Mouse (Mus musculus) limb, embryonic 11.5 days (tissue): Measurements from ENCODE around the gene Actl11. TPM values are rescaled to one million over a fixed set of nuclear protein-coding genes. Genes with fewer than 3 reads are reported as not detected.

Source experiments
- ATAC-seq: fragments of 200-750 bp; cut with Nextera tagmentation; 2 replicates; pipeline ENCODE4 v1.8.0; 2017; ENCODE audit warnings: low read depth; ENCODE audit not compliant: insufficient number of reproducible peaks, low FRiP score, low TSS enrichment
- DNase-seq: peaks from one replicate; pipeline ENCODE4 v3.0.0-alpha.2; 2015; ENCODE audit warnings: low spot score
- H3K27ac ChIP-seq: fragments of 300-500 bp; sonication (generic); replicated peaks from 2 replicates; pipeline ENCODE4 v1.5.1; 2014; ENCODE audit warnings: low read depth, mild to moderate bottlenecking, low read length
- H3K27me3 ChIP-seq: fragments of 300-500 bp; sonication (generic); 2 replicates; pipeline ENCODE4 v1.6.1; 2014; ENCODE audit warnings: mild to moderate bottlenecking, low read length, mixed read lengths; ENCODE audit not compliant: control insufficient read depth, insufficient read depth
- H3K36me3 ChIP-seq: fragments of 300-500 bp; sonication (generic); 2 replicates; pipeline ENCODE4 v1.6.1; 2014; ENCODE audit warnings: mild to moderate bottlenecking, low read length, moderate library complexity, mixed read lengths; ENCODE audit not compliant: control insufficient read depth, insufficient read depth
- H3K4me1 ChIP-seq: fragments of 300-500 bp; sonication (generic); 2 replicates; pipeline ENCODE4 v1.6.1; 2014; ENCODE audit warnings: low read length, mixed read lengths; ENCODE audit not compliant: control insufficient read depth, insufficient read depth
- H3K4me2 ChIP-seq: fragments of 300-500 bp; sonication (generic); 2 replicates; pipeline ENCODE4 v1.6.1; 2014; ENCODE audit warnings: low read depth, mild to moderate bottlenecking, moderate library complexity; ENCODE audit not compliant: severe bottlenecking
- H3K4me3 ChIP-seq: fragments of 300-500 bp; sonication (generic); 2 replicates; pipeline ENCODE4 v1.5.1; 2014; ENCODE audit warnings: low read depth, low read length
- H3K9ac ChIP-seq: fragments of 300-500 bp; sonication (generic); 2 replicates; pipeline ENCODE4 v1.6.1; 2014; ENCODE audit warnings: mild to moderate bottlenecking, low read length
- H3K9me3 ChIP-seq: fragments of 300-500 bp; sonication (generic); 2 replicates; pipeline ENCODE4 v1.6.1; 2016; ENCODE audit warnings: low read length; ENCODE audit not compliant: control insufficient read depth
- WGBS: fragments of 180-500 bp; shearing (Covaris S2); extraction: QIAGEN DNeasy Blood & Tissue Kit; methylation state at CpG from one replicate; pipeline ENCODE4 v1.1.7; 2014; 5-methylcytosine and 5-hydroxymethylcytosine counted together
- polyA plus RNA-seq: library from polyadenylated mRNA; unstranded; fragments of >200 nt; fragmentation: Nextera tagmentation; extraction: Ambion mirVana; gene quantifications from 2 replicates; pipeline ENCODE4 v1.2.1, GENCODE M21; 2014

Gene Actl11
- not detected in 2 replicates for polyA plus RNA-seq

- no peak for DNase-seq
Observed at GRCm38 (mm10) chr9:107928169-107928568, at the start of gene Actl11. TSS of gene Actl11 (plus strand) at chr9:107928469.

GRCm38 (mm10) chr9:107880411-107880810 is 47.9 kb upstream of the Actl11 start:
- ATAC-seq (no peak), DNase-seq (no peak)
- Histone ChIP-seq H3K9me3 (no peaks in the 10 kb centered on the region), H3K9ac (no peak overlapping the region), H3K4me1 (no peaks in the 10 kb centered on the region), H3K36me3 (no peaks in the 10 kb centered on the region), H3K27me3 (no peaks in the 10 kb centered on the region), H3K27ac (no peak overlapping the region), H3K4me2 (no peak overlapping the region), H3K4me3 (no peak overlapping the region)
- 79% methylated on average over 4 of the region's 4 CpGs for WGBS

More at GRCm38 (mm10) chr9:107928169-107928568, at the start of gene Actl11:
- Histone ChIP-seq H3K9ac (no peak within 1 kb of the TSS), H3K9me3 (no peaks in the 10 kb centered on the region), H3K27ac (no peak within 1 kb of the TSS), H3K4me3 (no peak within 1 kb of the TSS), H3K36me3 (no peaks in the 10 kb centered on the region), H3K4me2 (no peak within 1 kb of the TSS), H3K27me3 (no peaks in the 10 kb centered on the region), H3K4me1 (no peaks in the 10 kb centered on the region)
- no peak for ATAC-seq
- 81% methylated on average over 3 of the region's 3 CpGs for WGBS

- H3K4me1 ChIP-seq, result peaks cover 5% of the 10 kb centered on the region; the same call in 1 of the 2 replicates
- H3K4me3 ChIP-seq, result peak within 1 kb of the TSS; percentile 58
- under 1% methylated on average over 28 of the region's 28 CpGs for WGBS
- ATAC-seq, result peak; percentile 97
- no peak within 1 kb of the TSS for H3K27ac ChIP-seq
- peak within 1 kb of the TSS; percentile 54 for H3K9ac ChIP-seq
- H3K36me3 ChIP-seq, result no peaks in the 10 kb centered on the region
- no peaks in the 10 kb centered on the region for H3K27me3 ChIP-seq
- no peaks in the 10 kb centered on the region for H3K9me3 ChIP-seq
- peak within 1 kb of the TSS; percentile 72 for H3K4me2 ChIP-seq
- peak; percentile 85 for DNase-seq
Observed at GRCm38 (mm10) chr9:107887804-107888266, 40.4 kb upstream of the Actl11 start, which contains the start of gene Mon1a. TSS of gene Mon1a (plus strand) at chr9:107888151.

- under 1% methylated on average over 18 of the region's 18 CpGs for WGBS
- ATAC-seq, result peak; percentile 82; the same call in 1 of the 2 replicates
Observed at GRCm38 (mm10) chr9:107888267-107888850, 39.9 kb upstream of the Actl11 start.

GRCm38 (mm10) chr9:107890260-107890659 is 38.0 kb upstream of the Actl11 start:
- Histone ChIP-seq H3K4me2 (no peak overlapping the region), H3K4me1 (peaks cover 5% of the 10 kb centered on the region; the same call in 1 of the 2 replicates), H3K9ac (no peak overlapping the region), H3K36me3 (no peaks in the 10 kb centered on the region), H3K27me3 (no peaks in the 10 kb centered on the region), H3K27ac (no peak overlapping the region), H3K4me3 (no peak overlapping the region), H3K9me3 (no peaks in the 10 kb centered on the region)
- no peak for ATAC-seq
- DNase-seq, result no peak
- WGBS, result 85% methylated on average over 6 of the region's 6 CpGs

More at GRCm38 (mm10) chr9:107888267-107888850, 39.9 kb upstream of the Actl11 start:
- Histone ChIP-seq H3K27me3 (no peaks in the 10 kb centered on the region), H3K4me3 (peak overlapping the region; percentile 58), H3K27ac (no peak overlapping the region), H3K4me1 (peaks cover 5% of the 10 kb centered on the region; the same call in 1 of the 2 replicates), H3K9ac (peak overlapping the region; percentile 54), H3K36me3 (no peaks in the 10 kb centered on the region), H3K4me2 (peak overlapping the region; percentile 72), H3K9me3 (no peaks in the 10 kb centered on the region)
- DNase-seq, result no peak

- ATAC-seq (no peak), DNase-seq (no peak)
- peaks cover 5% of the 10 kb centered on the region; the same call in 1 of the 2 replicates for H3K4me1 ChIP-seq
- no peak overlapping the region for H3K27ac ChIP-seq
- no peaks in the 10 kb centered on the region for H3K27me3 ChIP-seq
- H3K4me2 ChIP-seq, result no peak overlapping the region
- H3K9me3 ChIP-seq, result no peaks in the 10 kb centered on the region
- WGBS, result 97% methylated on average over 1 of the region's 1 CpGs
- H3K4me3 ChIP-seq, result no peak overlapping the region
- no peaks in the 10 kb centered on the region for H3K36me3 ChIP-seq
- no peak overlapping the region for H3K9ac ChIP-seq
Observed at GRCm38 (mm10) chr9:107891023-107891422, 37.2 kb upstream of the Actl11 start.

- 82% methylated on average over 10 of the region's 10 CpGs for WGBS
- Histone ChIP-seq H3K27me3 (peaks cover 14% of the 10 kb centered on the region; the same call in 1 of the 2 replicates), H3K4me3 (no peak overlapping the region), H3K27ac (no peak overlapping the region), H3K36me3 (no peaks in the 10 kb centered on the region; the same call in 1 of the 2 replicates), H3K4me1 (peaks cover 8% of the 10 kb centered on the region; the same call in 1 of the 2 replicates), H3K9ac (no peak overlapping the region), H3K4me2 (no peak overlapping the region), H3K9me3 (no peaks in the 10 kb centered on the region)
- DNase-seq, result no peak
- no peak for ATAC-seq
Observed at GRCm38 (mm10) chr9:107898563-107898962, 29.7 kb upstream of the Actl11 start.

GRCm38 (mm10) chr9:107899855-107900254 is 28.4 kb upstream of the Actl11 start:
- 75% methylated on average over 12 of the region's 12 CpGs for WGBS
- peaks cover 8% of the 10 kb centered on the region; the same call in 1 of the 2 replicates for H3K4me1 ChIP-seq
- H3K27ac ChIP-seq, result no peak overlapping the region
- H3K4me3 ChIP-seq, result no peak overlapping the region
- H3K9me3 ChIP-seq, result no peaks in the 10 kb centered on the region
- ATAC-seq, result no peak
- no peak overlapping the region for H3K4me2 ChIP-seq
- H3K9ac ChIP-seq, result no peak overlapping the region
- no peak for DNase-seq
- no peaks in the 10 kb centered on the region; the same call in 1 of the 2 replicates for H3K36me3 ChIP-seq
- H3K27me3 ChIP-seq, result peaks cover 14% of the 10 kb centered on the region; the same call in 1 of the 2 replicates
